Mouse (Mus musculus) myocyte (in vitro differentiated cells): ENCODE measurements around the gene Capn8. TPM values are rescaled to one million over a fixed set of nuclear protein-coding genes. Genes with fewer than 3 reads are reported as not detected.

Experiments used
- H3K27me3 ChIP-seq: one replicate; pipeline ENCODE4 v1.6.1; 2011; ENCODE audit not compliant: control insufficient read depth, insufficient read depth, insufficient read length
- H3K36me3 ChIP-seq: one replicate; pipeline ENCODE4 v1.6.1; 2011; ENCODE audit not compliant: control insufficient read depth, insufficient read depth
- H3K4me2 ChIP-seq: one replicate; pipeline ENCODE4 v1.6.1; 2011; ENCODE audit warnings: low read depth, control low read depth
- H3K4me3 ChIP-seq: one replicate; pipeline ENCODE4 v1.5.1; 2011; ENCODE audit warnings: mild to moderate bottlenecking, control low read depth, moderate library complexity
- H3K79me2 ChIP-seq: one replicate; pipeline ENCODE4 v1.6.1; 2011; ENCODE audit not compliant: control insufficient read depth, insufficient read depth
- H3ac ChIP-seq: one replicate; pipeline ENCODE4 v1.6.1; 2011; ENCODE audit not compliant: control insufficient read depth, insufficient read length
- CEBPB ChIP-seq: IDR thresholded peaks from 2 replicates; pipeline ENCODE4 v1.6.1; 2011; ENCODE audit warnings: mild to moderate bottlenecking, moderate library complexity; ENCODE audit not compliant: poor library complexity, insufficient read depth, severe bottlenecking
- E2F4 ChIP-seq: IDR thresholded peaks from one replicate; pipeline ENCODE4 v1.6.1; 2011; ENCODE audit warnings: mild to moderate bottlenecking, control low read depth, moderate library complexity; ENCODE audit not compliant: insufficient read depth
- MAX ChIP-seq: IDR thresholded peaks from one replicate; pipeline ENCODE4 v1.6.1; 2011; ENCODE audit warnings: low read depth, mild to moderate bottlenecking, control low read depth
- MYOD1 ChIP-seq, 3 experiments: IDR thresholded peaks; one replicate each; pipeline ENCODE4 v1.6.1; 2011; ENCODE audit warnings: control low read depth in 2 of 3, low read depth in 2 of 3, mild to moderate bottlenecking in 2 of 3, moderate library complexity in 1 of 3; ENCODE audit not compliant: insufficient read length in 2 of 3, control insufficient read depth in 1 of 3
- MYOG ChIP-seq, 3 experiments: IDR thresholded peaks; one replicate each; pipeline ENCODE4 v1.6.1; 2011; ENCODE audit warnings: control low read depth in 2 of 3, low read depth in 2 of 3, mild to moderate bottlenecking in 2 of 3; ENCODE audit not compliant: insufficient read length in 2 of 3, control insufficient read depth in 1 of 3, insufficient read depth in 1 of 3
- POLR2A ChIP-seq: IDR thresholded peaks from one replicate; pipeline ENCODE4 v1.6.1; 2011; ENCODE audit warnings: low read depth, mild to moderate bottlenecking, control low read depth, moderate library complexity; ENCODE audit not compliant: insufficient read length
- POLR2AphosphoS2 ChIP-seq: IDR thresholded peaks from one replicate; pipeline ENCODE4 v1.6.1; 2011; ENCODE audit warnings: low read depth, control low read depth; ENCODE audit not compliant: insufficient read length
- REST ChIP-seq: IDR thresholded peaks from one replicate; pipeline ENCODE4 v1.6.1; 2011; ENCODE audit warnings: mild to moderate bottlenecking, control low read depth, moderate library complexity; ENCODE audit not compliant: insufficient read depth, insufficient read length
- SRF ChIP-seq: IDR thresholded peaks from one replicate; pipeline ENCODE4 v1.6.1; 2011; ENCODE audit warnings: low read depth; ENCODE audit not compliant: control insufficient read depth, insufficient read length
- TCF12 ChIP-seq: IDR thresholded peaks from one replicate; pipeline ENCODE4 v1.6.1; 2011; ENCODE audit warnings: mild to moderate bottlenecking, control low read depth; ENCODE audit not compliant: poor library complexity, insufficient read depth, severe bottlenecking
- TCF3 ChIP-seq: IDR thresholded peaks from one replicate; pipeline ENCODE4 v1.6.1; 2011; ENCODE audit warnings: low read depth, control low read depth; ENCODE audit not compliant: insufficient read length
- USF1 ChIP-seq: IDR thresholded peaks from one replicate; pipeline ENCODE4 v1.6.1; 2011; ENCODE audit warnings: low read depth, mild to moderate bottlenecking, control low read depth, moderate library complexity
- polyA plus RNA-seq: library from polyadenylated mRNA; unstranded; fragments of >200 nt; fragmentation: generic; extraction: Trizol; gene quantifications from one replicate; pipeline ENCODE4 v1.2.1, GENCODE M21; 2012; ENCODE audit warnings: missing spikeins

The Capn8 gene
- polyA plus RNA-seq, 1 experiment = not detected

- Histone ChIP-seq H3ac (no peak overlapping the region), H3K36me3 (peaks cover 6% of the 10 kb centered on the region), H3K4me3 (peak overlapping the region; percentile 88), H3K27me3 (no peaks in the 10 kb centered on the region), H3K4me2 (peak overlapping the region; percentile 100), H3K79me2 (peaks cover 32% of the 10 kb centered on the region)
- TF ChIP-seq SRF (no peak), MYOG (IDR thresholded peaks at IDR 0.05; ENCODE audit: control insufficient read depth in 1 of 3, insufficient read depth in 1 of 3, insufficient read length in 2 of 3, low read depth in 2 of 3) (no peak), E2F4 (no peak), TCF3 (no peak), USF1 (no peak), REST (no peak), CEBPB (no peak), POLR2A (no peak), MYOD1 (IDR thresholded peaks at IDR 0.05; ENCODE audit: control insufficient read depth in 1 of 3, insufficient read length in 2 of 3, low read depth in 2 of 3) (no peak), TCF12 (no peak), POLR2AphosphoS2 (no peak), MAX (no peak)
These were observed 46.0 kb upstream of the Capn8 start for GRCm38 (mm10) chr1:182518811-182519210.

- H3K27me3 ChIP-seq = no peaks in the 10 kb centered on the region
- peak overlapping the region; percentile 88 for H3K4me3 ChIP-seq
- H3ac ChIP-seq = no peak overlapping the region
- H3K79me2 ChIP-seq = peaks cover 27% of the 10 kb centered on the region
- peaks cover 6% of the 10 kb centered on the region for H3K36me3 ChIP-seq
- TF ChIP-seq TCF3 (no peak), MYOG (IDR thresholded peaks at IDR 0.05; ENCODE audit: control insufficient read depth in 1 of 3, insufficient read depth in 1 of 3, insufficient read length in 2 of 3, low read depth in 2 of 3) (no peak), USF1 (no peak), SRF (no peak), MYOD1 (IDR thresholded peaks at IDR 0.05; ENCODE audit: control insufficient read depth in 1 of 3, insufficient read length in 2 of 3, low read depth in 2 of 3) (no peak), POLR2A (no peak), E2F4 (no peak), MAX (no peak), POLR2AphosphoS2 (no peak), REST (no peak), TCF12 (no peak), CEBPB (no peak)
- H3K4me2 ChIP-seq = peak overlapping the region; percentile 100
These were observed 45.5 kb upstream of the Capn8 start for GRCm38 (mm10) chr1:182519341-182519740.

- no peaks in the 10 kb centered on the region for H3K27me3 ChIP-seq
- TF ChIP-seq POLR2A (peak; percentile 62), E2F4 (no peak), CEBPB (no peak), POLR2AphosphoS2 (peak; percentile 74), MAX (peak; percentile 42), USF1 (peak; percentile 95), MYOG (IDR thresholded peaks at IDR 0.05; ENCODE audit: control insufficient read depth in 1 of 3, insufficient read depth in 1 of 3, insufficient read length in 2 of 3, low read depth in 2 of 3) (peak in 2 of 3 experiments; percentile 66 to 79), TCF12 (peak; percentile 35), MYOD1 (IDR thresholded peaks at IDR 0.05; ENCODE audit: control insufficient read depth in 1 of 3, insufficient read length in 2 of 3, low read depth in 2 of 3) (peak; percentile 38 to 54 (median 38))
- H3K4me3 ChIP-seq = peak overlapping the region; percentile 88
- no peaks in the 10 kb centered on the region for H3K36me3 ChIP-seq
- peak overlapping the region; percentile 100 for H3K4me2 ChIP-seq
- no peak overlapping the region for H3ac ChIP-seq
- H3K79me2 ChIP-seq = peaks cover 17% of the 10 kb centered on the region
These were observed 44.5 kb upstream of the Capn8 start for GRCm38 (mm10) chr1:182520091-182520937.

GRCm38 (mm10) chr1:182520938-182521500, 43.8 kb upstream of the Capn8 start:
- Histone ChIP-seq H3K27me3 (no peaks in the 10 kb centered on the region), H3K79me2 (peaks cover 10% of the 10 kb centered on the region), H3K36me3 (no peaks in the 10 kb centered on the region), H3ac (no peak overlapping the region), H3K4me3 (no peak overlapping the region), H3K4me2 (peak overlapping the region; percentile 100)
- TF ChIP-seq TCF3 (no peak), POLR2AphosphoS2 (no peak)

- TF ChIP-seq SRF (no peak), MAX (no peak), MYOG (IDR thresholded peaks at IDR 0.05; ENCODE audit: control insufficient read depth in 1 of 3, insufficient read depth in 1 of 3, insufficient read length in 2 of 3, low read depth in 2 of 3) (no peak), REST (no peak), MYOD1 (IDR thresholded peaks at IDR 0.05; ENCODE audit: control insufficient read depth in 1 of 3, insufficient read length in 2 of 3, low read depth in 2 of 3) (no peak), CEBPB (no peak), E2F4 (no peak), POLR2AphosphoS2 (no peak), USF1 (no peak)
- H3ac ChIP-seq = no peak overlapping the region
- no peak overlapping the region for H3K4me2 ChIP-seq
- H3K4me3 ChIP-seq = no peak overlapping the region
- no peaks in the 10 kb centered on the region for H3K36me3 ChIP-seq
- H3K27me3 ChIP-seq = no peaks in the 10 kb centered on the region
- no peaks in the 10 kb centered on the region for H3K79me2 ChIP-seq
These were observed 41.8 kb upstream of the Capn8 start for GRCm38 (mm10) chr1:182522961-182523360.
